Mouse (Mus musculus): ENCODE results near the gene Fam3b. TPM values are rescaled to one million over a fixed set of nuclear protein-coding genes. Genes with fewer than 3 reads are reported as not detected.

Gene Fam3b
- polyA plus RNA-seq, 1 experiment = 64.5 TPM

- 91% methylated on average over 5 of the region's 5 CpGs for WGBS
- peaks cover 25% of the 10 kb centered on the region; the same call in 1 of the 2 replicates for H3K4me1 ChIP-seq (ENCODE audit: control insufficient read depth, insufficient read depth, insufficient read length, low read length)
- no peak for TF ChIP-seq CTCF (IDR thresholded peaks at IDR 0.05; ENCODE audit: extremely low read depth, insufficient read length, insufficient replicate concordance, low read depth, low read length)
- TF ChIP-seq POLR2A (IDR thresholded peaks at IDR 0.05; ENCODE audit: low read depth, low read length) = no peak
Observed at GRCm38 (mm10) chr16:97533751-97534150, 19.1 kb upstream of the Fam3b start.

GRCm38 (mm10) chr16:97533126-97533525 is 18.5 kb upstream of the Fam3b start:
- 92% methylated on average over 1 of the region's 1 CpGs for WGBS
- Histone ChIP-seq H3K4me3 (ENCODE audit: low read depth, low read length) (no peak overlapping the region), H3K27ac (ENCODE audit: insufficient read depth, low read depth, low read length) (no peak overlapping the region), H3K27me3 (ENCODE audit: control insufficient read depth, insufficient read depth, low read length) (no peaks in the 10 kb centered on the region), H3K36me3 (ENCODE audit: control insufficient read depth, insufficient read depth, low read length) (no peaks in the 10 kb centered on the region), H3K4me1 (ENCODE audit: control insufficient read depth, insufficient read depth, insufficient read length, low read length) (peaks cover 23% of the 10 kb centered on the region; the same call in 1 of the 2 replicates)
- no peak for TF ChIP-seq CTCF (IDR thresholded peaks at IDR 0.05; ENCODE audit: extremely low read depth, insufficient read length, insufficient replicate concordance, low read depth, low read length)
- no peak for TF ChIP-seq POLR2A (IDR thresholded peaks at IDR 0.05; ENCODE audit: low read depth, low read length)

More at GRCm38 (mm10) chr16:97533751-97534150, 19.1 kb upstream of the Fam3b start:
- H3K4me3 ChIP-seq (ENCODE audit: low read depth, low read length) = no peak overlapping the region
- 0 out of 2 replicates have a peak, but pooled peaks cover 2% of the 10 kb centered on the region for H3K36me3 ChIP-seq (ENCODE audit: control insufficient read depth, insufficient read depth, low read length)
- no peaks in the 10 kb centered on the region for H3K27me3 ChIP-seq (ENCODE audit: control insufficient read depth, insufficient read depth, low read length)
- H3K27ac ChIP-seq (ENCODE audit: insufficient read depth, low read depth, low read length) = no peak overlapping the region

- H3K4me1 ChIP-seq (ENCODE audit: control insufficient read depth, insufficient read depth, insufficient read length, low read length) = peaks cover 7% of the 10 kb centered on the region; the same call in 1 of the 2 replicates
- H3K27ac ChIP-seq (ENCODE audit: insufficient read depth, low read depth, low read length) = peak overlapping the region; percentile 16; the same call in 1 of the 2 replicates
- no peaks in the 10 kb centered on the region for H3K27me3 ChIP-seq (ENCODE audit: control insufficient read depth, insufficient read depth, low read length)
- no peaks in the 10 kb centered on the region for H3K36me3 ChIP-seq (ENCODE audit: control insufficient read depth, insufficient read depth, low read length)
- TF ChIP-seq POLR2A (IDR thresholded peaks at IDR 0.05; ENCODE audit: low read depth, low read length) = no peak
- TF ChIP-seq CTCF (IDR thresholded peaks at IDR 0.05; ENCODE audit: extremely low read depth, insufficient read length, insufficient replicate concordance, low read depth, low read length) = no peak
- WGBS = 27% methylated on average over 2 of the region's 2 CpGs
- no peak overlapping the region for H3K4me3 ChIP-seq (ENCODE audit: low read depth, low read length)
Observed at GRCm38 (mm10) chr16:97529241-97529640, 14.6 kb upstream of the Fam3b start.

GRCm38 (mm10) chr16:97523024-97523423 is 8.4 kb upstream of the Fam3b start:
- 6% methylated on average over 1 of the region's 1 CpGs for WGBS

GRCm38 (mm10) chr16:97521983-97522382 is 7.4 kb upstream of the Fam3b start:
- no peak for TF ChIP-seq POLR2A (IDR thresholded peaks at IDR 0.05; ENCODE audit: low read depth, low read length)
- TF ChIP-seq CTCF (IDR thresholded peaks at IDR 0.05; ENCODE audit: extremely low read depth, insufficient read length, insufficient replicate concordance, low read depth, low read length) = no peak
- WGBS = 27% methylated on average over 6 of the region's 6 CpGs
- H3K27me3 ChIP-seq (ENCODE audit: control insufficient read depth, insufficient read depth, low read length) = no peaks in the 10 kb centered on the region
- H3K4me3 ChIP-seq (ENCODE audit: low read depth, low read length) = no peak overlapping the region
- peak overlapping the region; percentile 32; the same call in 1 of the 2 replicates for H3K27ac ChIP-seq (ENCODE audit: insufficient read depth, low read depth, low read length)
- no peaks in the 10 kb centered on the region for H3K36me3 ChIP-seq (ENCODE audit: control insufficient read depth, insufficient read depth, low read length)
- H3K4me1 ChIP-seq (ENCODE audit: control insufficient read depth, insufficient read depth, insufficient read length, low read length) = peaks cover 14% of the 10 kb centered on the region; the same call in 1 of the 2 replicates

More at GRCm38 (mm10) chr16:97523024-97523423, 8.4 kb upstream of the Fam3b start:
- Histone ChIP-seq H3K4me3 (ENCODE audit: low read depth, low read length) (no peak overlapping the region), H3K27ac (ENCODE audit: insufficient read depth, low read depth, low read length) (0 out of 2 replicates have a peak overlapping the region, but pooled peaks have one; percentile 19), H3K36me3 (ENCODE audit: control insufficient read depth, insufficient read depth, low read length) (no peaks in the 10 kb centered on the region), H3K4me1 (ENCODE audit: control insufficient read depth, insufficient read depth, insufficient read length, low read length) (peaks cover 14% of the 10 kb centered on the region; the same call in 1 of the 2 replicates), H3K27me3 (ENCODE audit: control insufficient read depth, insufficient read depth, low read length) (no peaks in the 10 kb centered on the region)
- peak; percentile 47; the same call in 1 of the 2 replicates for TF ChIP-seq CTCF (IDR thresholded peaks at IDR 0.05; ENCODE audit: extremely low read depth, insufficient read length, insufficient replicate concordance, low read depth, low read length)
- TF ChIP-seq POLR2A (IDR thresholded peaks at IDR 0.05; ENCODE audit: low read depth, low read length) = no peak

GRCm38 (mm10) chr16:97516341-97516740 is 1.7 kb upstream of the Fam3b start:
- no peak for TF ChIP-seq POLR2A (IDR thresholded peaks at IDR 0.05; ENCODE audit: low read depth, low read length)
- no peak for TF ChIP-seq CTCF (IDR thresholded peaks at IDR 0.05; ENCODE audit: extremely low read depth, insufficient read length, insufficient replicate concordance, low read depth, low read length)
- no peak overlapping the region for H3K27ac ChIP-seq (ENCODE audit: insufficient read depth, low read depth, low read length)
- H3K4me3 ChIP-seq (ENCODE audit: low read depth, low read length) = no peak overlapping the region
- no peaks in the 10 kb centered on the region for H3K27me3 ChIP-seq (ENCODE audit: control insufficient read depth, insufficient read depth, low read length)
- H3K4me1 ChIP-seq (ENCODE audit: control insufficient read depth, insufficient read depth, insufficient read length, low read length) = peaks cover 32% of the 10 kb centered on the region
- WGBS = 76% methylated on average over 3 of the region's 3 CpGs
- H3K36me3 ChIP-seq (ENCODE audit: control insufficient read depth, insufficient read depth, low read length) = no peaks in the 10 kb centered on the region

- Histone ChIP-seq H3K4me1 (ENCODE audit: control insufficient read depth, insufficient read depth, insufficient read length, low read length) (peaks cover 40% of the 10 kb centered on the region), H3K4me3 (ENCODE audit: low read depth, low read length) (no peak overlapping the region), H3K27me3 (ENCODE audit: control insufficient read depth, insufficient read depth, low read length) (no peaks in the 10 kb centered on the region), H3K27ac (ENCODE audit: insufficient read depth, low read depth, low read length) (peak overlapping the region; percentile 86; the same call in 1 of the 2 replicates), H3K36me3 (ENCODE audit: control insufficient read depth, insufficient read depth, low read length) (no peaks in the 10 kb centered on the region)
- TF ChIP-seq POLR2A (IDR thresholded peaks at IDR 0.05; ENCODE audit: low read depth, low read length) (no peak), CTCF (IDR thresholded peaks at IDR 0.05; ENCODE audit: extremely low read depth, insufficient read length, insufficient replicate concordance, low read depth, low read length) (peak; percentile 13; the same call in 1 of the 2 replicates)
- 94% methylated on average over 12 of the region's 12 CpGs for WGBS
Observed at GRCm38 (mm10) chr16:97512347-97512751, 2.3 kb downstream of the Fam3b start.
